Mouse (Mus musculus): ENCODE results near the gene Iqgap1. TPM values are rescaled to one million over a fixed set of nuclear protein-coding genes. Genes with fewer than 3 reads are reported as not detected.

Iqgap1 gene
- polyA plus RNA-seq, 1 experiment from 2014 or later: 20.2 TPM

GRCm38 (mm10) chr7:80691131-80691530 lies 134.6 kb downstream of the Iqgap1 start:
- Histone ChIP-seq H3K27me3 (no peaks in the 10 kb centered on the region), H3K9me3 (no peaks in the 10 kb centered on the region), H3K27ac (replicated peaks) (no peak overlapping the region), H3K4me3 (no peak overlapping the region), H3K9ac (no peak overlapping the region), H3K4me1 (replicated peaks) (peaks cover 17% of the 10 kb centered on the region), H3K36me3 (no peaks in the 10 kb centered on the region), H3K4me2 (no peak overlapping the region)
- 47% methylated on average over 6 of the region's 6 CpGs for WGBS
- ATAC-seq (ENCODE audit: low FRiP score, low read depth): no peak

- H3K36me3 ChIP-seq: no peaks in the 10 kb centered on the region
- 16% methylated on average over 10 of the region's 10 CpGs for WGBS
- no peak for ATAC-seq (ENCODE audit: low FRiP score, low read depth)
- peaks cover 30% of the 10 kb centered on the region for H3K4me1 ChIP-seq (replicated peaks)
- H3K27ac ChIP-seq (replicated peaks): peak overlapping the region; percentile 97
- H3K9ac ChIP-seq: peak overlapping the region; percentile 90
- peak overlapping the region; percentile 66 for H3K4me2 ChIP-seq
- H3K4me3 ChIP-seq: peak overlapping the region; percentile 68
- H3K9me3 ChIP-seq: no peaks in the 10 kb centered on the region
- H3K27me3 ChIP-seq: no peaks in the 10 kb centered on the region
Measured at GRCm38 (mm10) chr7:80689221-80689591, 136.6 kb downstream of the Iqgap1 start.

- Histone ChIP-seq H3K4me2 (peak within 1 kb of the TSS; percentile 66), H3K27ac (replicated peaks) (peak within 1 kb of the TSS; percentile 97), H3K4me3 (peak within 1 kb of the TSS; percentile 68), H3K36me3 (no peaks in the 10 kb centered on the region), H3K4me1 (replicated peaks) (peaks cover 32% of the 10 kb centered on the region), H3K9ac (peak within 1 kb of the TSS; percentile 90), H3K27me3 (no peaks in the 10 kb centered on the region), H3K9me3 (no peaks in the 10 kb centered on the region)
- peak; percentile 82 for ATAC-seq (ENCODE audit: low FRiP score, low read depth)
- WGBS: under 1% methylated on average over 66 of the region's 83 CpGs
Measured at GRCm38 (mm10) chr7:80688556-80689220, 137.1 kb downstream of the Iqgap1 start, which contains the start of gene Crtc3. Gene Crtc3, minus strand, starts transcription at chr7:80688877.

- peak overlapping the region; percentile 97 for H3K27ac ChIP-seq (replicated peaks)
- H3K9me3 ChIP-seq: no peaks in the 10 kb centered on the region
- WGBS: under 1% methylated on average over 57 of the region's 69 CpGs
- no peaks in the 10 kb centered on the region for H3K27me3 ChIP-seq
- peak; percentile 62 for ATAC-seq (ENCODE audit: low FRiP score, low read depth)
- peak overlapping the region; percentile 66 for H3K4me2 ChIP-seq
- H3K36me3 ChIP-seq: no peaks in the 10 kb centered on the region
- H3K9ac ChIP-seq: peak overlapping the region; percentile 90
- H3K4me1 ChIP-seq (replicated peaks): peaks cover 32% of the 10 kb centered on the region
- peak overlapping the region; percentile 68 for H3K4me3 ChIP-seq
Measured at GRCm38 (mm10) chr7:80687721-80688555, 137.8 kb downstream of the Iqgap1 start.

GRCm38 (mm10) chr7:80685639-80686038 lies 140.1 kb downstream of the Iqgap1 start:
- Histone ChIP-seq H3K4me1 (replicated peaks) (peaks cover 35% of the 10 kb centered on the region), H3K9me3 (no peaks in the 10 kb centered on the region), H3K27ac (replicated peaks) (no peak overlapping the region), H3K9ac (no peak overlapping the region), H3K27me3 (no peaks in the 10 kb centered on the region), H3K4me2 (no peak overlapping the region), H3K36me3 (no peaks in the 10 kb centered on the region), H3K4me3 (no peak overlapping the region)
- ATAC-seq (ENCODE audit: low FRiP score, low read depth): no peak
- WGBS: 93% methylated on average over 5 of the region's 5 CpGs

GRCm38 (mm10) chr7:80682630-80683029 lies 143.1 kb downstream of the Iqgap1 start:
- no peak overlapping the region for H3K4me3 ChIP-seq
- peaks cover 37% of the 10 kb centered on the region for H3K4me1 ChIP-seq (replicated peaks)
- 71% methylated on average over 1 of the region's 1 CpGs for WGBS
- H3K27me3 ChIP-seq: no peaks in the 10 kb centered on the region
- H3K9me3 ChIP-seq: no peaks in the 10 kb centered on the region
- ATAC-seq (ENCODE audit: low FRiP score, low read depth): no peak
- H3K4me2 ChIP-seq: no peak overlapping the region
- H3K36me3 ChIP-seq: no peaks in the 10 kb centered on the region
- no peak overlapping the region for H3K9ac ChIP-seq
- no peak overlapping the region for H3K27ac ChIP-seq (replicated peaks)

GRCm38 (mm10) chr7:80680218-80680847 lies 145.4 kb downstream of the Iqgap1 start:
- ATAC-seq (ENCODE audit: low FRiP score, low read depth): 0 out of 2 replicates have a peak, but pooled peaks have one; percentile 37
- Histone ChIP-seq H3K4me1 (replicated peaks) (peaks cover 18% of the 10 kb centered on the region), H3K4me2 (peak overlapping the region; percentile 15; the same call in 1 of the 2 replicates), H3K4me3 (no peak overlapping the region), H3K9ac (no peak overlapping the region), H3K36me3 (peaks cover 7% of the 10 kb centered on the region), H3K27me3 (no peaks in the 10 kb centered on the region), H3K9me3 (no peaks in the 10 kb centered on the region), H3K27ac (replicated peaks) (no peak overlapping the region)
- WGBS: 30% methylated on average over 12 of the region's 12 CpGs

GRCm38 (mm10) chr7:80672323-80672722 lies 153.5 kb downstream of the Iqgap1 start:
- H3K27me3 ChIP-seq: no peaks in the 10 kb centered on the region
- peaks cover 7% of the 10 kb centered on the region for H3K36me3 ChIP-seq
- WGBS: 77% methylated on average over 3 of the region's 3 CpGs
- H3K4me1 ChIP-seq (replicated peaks): no peaks in the 10 kb centered on the region; the same call in 1 of the 2 replicates
- ATAC-seq (ENCODE audit: low FRiP score, low read depth): no peak
- H3K4me3 ChIP-seq: no peak overlapping the region
- H3K4me2 ChIP-seq: no peak overlapping the region
- H3K27ac ChIP-seq (replicated peaks): no peak overlapping the region
- H3K9ac ChIP-seq: no peak overlapping the region
- H3K9me3 ChIP-seq: no peaks in the 10 kb centered on the region

- Histone ChIP-seq H3K9ac (no peak overlapping the region), H3K36me3 (no peaks in the 10 kb centered on the region), H3K27ac (replicated peaks) (no peak overlapping the region), H3K27me3 (no peaks in the 10 kb centered on the region), H3K4me3 (no peak overlapping the region), H3K9me3 (no peaks in the 10 kb centered on the region), H3K4me1 (replicated peaks) (peaks cover 2% of the 10 kb centered on the region; the same call in 1 of the 2 replicates), H3K4me2 (no peak overlapping the region)
- WGBS: 96% methylated on average over 6 of the region's 6 CpGs
- ATAC-seq (ENCODE audit: low FRiP score, low read depth): no peak
Measured at GRCm38 (mm10) chr7:80670889-80671288, 154.9 kb downstream of the Iqgap1 start.

- Histone ChIP-seq H3K36me3 (no peaks in the 10 kb centered on the region), H3K27ac (replicated peaks) (no peak overlapping the region), H3K9me3 (no peaks in the 10 kb centered on the region), H3K27me3 (no peaks in the 10 kb centered on the region), H3K9ac (no peak overlapping the region), H3K4me2 (no peak overlapping the region), H3K4me3 (no peak overlapping the region), H3K4me1 (replicated peaks) (peaks cover 7% of the 10 kb centered on the region; the same call in 1 of the 2 replicates)
- 73% methylated on average over 11 of the region's 11 CpGs for WGBS
- ATAC-seq (ENCODE audit: low FRiP score, low read depth): no peak
Measured at GRCm38 (mm10) chr7:80667190-80667589, 158.6 kb downstream of the Iqgap1 start.

GRCm38 (mm10) chr7:80666198-80666915 lies 159.4 kb downstream of the Iqgap1 start:
- no peaks in the 10 kb centered on the region for H3K9me3 ChIP-seq
- no peak overlapping the region for H3K4me3 ChIP-seq
- H3K36me3 ChIP-seq: no peaks in the 10 kb centered on the region
- H3K9ac ChIP-seq: no peak overlapping the region
- H3K4me1 ChIP-seq (replicated peaks): peaks cover 7% of the 10 kb centered on the region; the same call in 1 of the 2 replicates
- ATAC-seq (ENCODE audit: low FRiP score, low read depth): no peak
- no peak overlapping the region for H3K4me2 ChIP-seq
- H3K27me3 ChIP-seq: no peaks in the 10 kb centered on the region
- 71% methylated on average over 10 of the region's 10 CpGs for WGBS
- H3K27ac ChIP-seq (replicated peaks): 0 out of 2 replicates have a peak overlapping the region, but pooled peaks have one; percentile 0

All from hindbrain, embryonic 15.5 days (tissue).